Mouse (Mus musculus): Measurements from ENCODE around the gene Vstm4.

Gene Vstm4

DNA sequence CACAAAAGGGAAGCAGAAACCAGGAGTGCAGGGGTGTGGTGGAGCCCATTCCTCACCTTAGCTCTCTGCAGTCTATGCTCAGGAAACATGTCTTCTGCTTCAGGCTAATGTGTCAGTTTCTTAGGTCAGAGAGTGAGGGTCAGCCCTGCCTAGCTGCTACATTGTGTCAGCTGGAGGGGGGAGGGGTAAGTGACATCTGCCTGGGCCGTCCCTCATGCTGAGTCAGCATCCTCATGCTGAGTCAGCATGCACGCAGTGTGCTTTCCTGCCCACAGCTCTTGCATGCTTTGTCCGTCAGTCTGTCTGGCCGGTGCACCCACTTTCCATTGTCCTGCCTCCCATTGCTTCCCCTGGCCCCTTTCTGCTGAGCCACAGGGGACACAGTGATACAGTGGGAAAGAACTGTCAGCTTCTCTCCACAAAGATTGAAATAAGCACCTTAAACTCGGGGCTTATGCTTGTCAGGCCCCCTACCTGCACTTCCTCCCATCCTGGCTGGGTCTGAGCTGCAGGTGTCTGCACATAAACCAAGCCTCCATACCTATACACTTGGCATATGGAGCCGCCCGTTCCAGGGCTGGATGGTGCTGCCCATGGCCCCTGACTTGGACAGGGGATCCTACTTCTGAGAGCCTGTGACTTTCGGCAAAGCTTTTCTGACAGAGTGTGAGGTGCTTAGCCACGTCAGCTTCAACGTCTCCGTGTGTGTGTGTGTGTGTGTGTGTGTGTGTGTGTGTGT lies 3.4 kb downstream of the Vstm4 start:
- no peak for DNase-seq

DNA sequence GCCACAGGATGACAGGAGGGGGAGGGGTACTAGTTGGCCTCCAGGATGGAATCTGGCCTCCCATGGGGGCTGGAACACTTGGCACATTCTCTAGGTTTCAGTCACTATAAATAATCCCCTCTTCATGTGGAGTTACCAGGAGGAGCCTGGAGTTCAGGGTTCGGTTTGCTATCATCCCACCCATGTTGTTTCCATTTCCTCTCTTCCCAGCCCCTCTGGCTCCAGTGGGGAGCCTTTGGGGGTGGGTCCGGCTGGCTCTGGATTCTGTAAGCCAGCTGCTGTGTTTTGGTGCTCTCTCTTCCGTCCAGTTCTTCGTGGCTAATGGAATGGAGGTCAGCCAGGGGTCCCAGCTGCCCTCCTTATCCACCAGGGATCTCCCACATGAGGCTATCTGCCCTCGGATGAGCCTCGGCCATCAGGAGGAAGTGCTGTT lies 4.6 kb downstream of the Vstm4 start:
- peak in 1 of 2 experiments; percentile 43 for DNase-seq

DNA sequence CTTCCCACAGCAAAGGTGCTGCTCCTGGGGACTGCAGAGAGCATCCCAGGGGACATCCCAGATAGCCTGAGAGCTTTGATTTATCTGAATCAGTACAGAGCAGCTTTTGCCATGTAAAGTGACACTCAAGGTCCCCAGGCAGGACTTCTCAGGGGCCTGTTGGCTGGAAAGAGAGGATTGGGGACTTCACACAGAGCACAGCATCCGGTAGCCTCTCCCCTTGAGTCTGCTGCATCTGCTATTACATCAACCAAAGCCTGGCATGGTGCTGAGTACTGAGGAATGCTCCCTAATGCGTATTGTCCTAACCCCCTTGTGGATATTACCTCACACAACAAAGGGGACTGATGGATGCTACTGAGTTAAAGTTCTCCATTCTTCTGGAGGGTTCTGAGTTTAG lies 5.1 kb downstream of the Vstm4 start:
- DNase-seq: no peak

DNA sequence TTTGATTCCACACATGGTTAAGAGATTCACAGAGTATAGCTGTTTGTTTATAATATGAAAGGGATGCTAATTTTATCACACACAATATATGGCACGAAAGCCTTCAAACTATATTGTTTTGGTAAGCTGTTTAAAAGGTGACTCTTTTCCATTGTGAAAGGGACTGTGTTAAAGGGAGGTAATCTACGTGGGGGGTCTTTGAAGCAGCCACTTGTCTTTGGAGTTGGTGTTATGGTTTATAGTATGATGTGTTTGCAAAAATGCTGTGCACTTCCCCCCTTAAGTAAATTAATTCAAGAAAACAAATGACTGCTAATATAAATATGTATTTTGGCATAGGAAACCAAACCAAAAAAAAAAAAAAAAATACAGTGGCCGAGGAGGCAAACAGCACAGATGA lies 8.8 kb downstream of the Vstm4 start:
- no peak for DNase-seq

DNA sequence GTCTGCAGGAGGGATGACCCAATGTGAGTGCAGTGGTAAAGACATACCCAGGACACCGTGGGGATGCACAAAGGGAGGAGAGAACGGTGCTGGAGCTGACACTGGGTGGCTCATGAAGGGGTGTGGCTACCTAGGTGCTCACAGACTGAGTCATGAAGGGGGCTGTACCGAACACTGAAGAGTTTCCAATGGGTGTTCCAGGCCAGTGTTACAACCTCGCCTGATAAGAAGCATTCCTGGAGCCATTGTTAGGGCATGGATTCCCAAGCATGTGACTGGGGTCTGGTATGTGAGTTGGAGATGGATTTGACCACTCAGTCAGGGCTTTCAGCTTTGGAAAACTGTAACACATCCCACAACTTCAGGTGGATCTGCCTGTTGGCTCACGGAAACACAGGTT lies 15.4 kb downstream of the Vstm4 start:
- no peak for DNase-seq

DNA sequence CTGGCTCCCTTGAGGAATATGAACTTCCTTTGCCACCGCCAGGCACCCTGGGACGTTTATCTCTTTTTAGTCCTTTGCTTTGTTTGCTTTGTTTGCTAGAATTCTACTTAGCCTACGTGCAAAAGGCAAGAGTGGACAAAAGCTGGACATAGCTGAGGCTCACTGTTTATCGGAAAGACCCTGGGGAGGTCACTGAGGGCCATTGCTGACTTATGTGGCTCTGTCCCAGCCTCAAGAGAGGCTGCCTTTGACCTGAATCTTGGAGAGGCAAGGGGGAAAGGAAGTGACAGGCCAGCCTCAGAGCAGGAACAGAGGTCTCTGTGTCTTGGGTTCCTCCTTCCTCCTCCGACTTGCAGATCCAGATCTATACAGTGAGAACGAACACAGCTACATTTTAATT lies 21.0 kb downstream of the Vstm4 start:
- DNase-seq: no peak

DNA sequence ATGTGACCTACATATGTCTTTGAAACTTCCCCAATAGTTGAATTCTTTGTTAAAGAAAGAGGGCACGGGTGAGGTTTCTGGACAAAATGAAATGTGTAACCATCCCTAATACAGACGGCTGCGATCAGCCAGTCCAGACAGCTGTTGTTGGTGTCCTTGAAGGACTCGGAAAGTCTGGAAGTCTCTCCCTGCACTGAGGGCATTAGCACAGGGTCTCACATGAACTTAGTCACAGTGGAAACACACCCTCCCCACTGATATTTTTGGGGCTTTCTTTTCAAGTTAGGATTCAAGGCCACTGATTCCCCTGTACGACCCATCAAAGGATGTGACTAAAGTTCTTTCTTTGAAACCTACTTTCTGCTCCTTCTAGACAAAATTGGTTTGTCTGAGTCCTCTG lies 23.8 kb downstream of the Vstm4 start:
- no peak for DNase-seq

DNA sequence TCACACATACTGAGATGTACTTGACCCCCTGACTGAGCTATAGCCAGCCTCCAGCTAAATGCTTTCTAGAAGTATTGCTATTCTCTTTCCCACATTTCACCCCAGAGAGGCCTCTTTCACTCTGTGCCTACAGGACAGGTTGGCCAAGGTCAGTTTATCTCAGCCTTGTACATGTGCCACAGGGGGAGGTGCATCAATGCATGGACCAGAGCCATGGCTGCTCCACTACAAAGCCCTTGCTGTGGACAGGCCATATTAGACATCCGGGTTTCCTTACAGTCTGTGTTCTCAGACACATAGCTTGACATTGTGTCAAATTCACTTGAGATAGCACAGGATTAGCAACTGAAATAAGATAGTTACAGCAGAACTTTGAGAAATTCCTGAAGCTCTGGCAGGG lies 25.1 kb downstream of the Vstm4 start:
- no peak for DNase-seq

DNA sequence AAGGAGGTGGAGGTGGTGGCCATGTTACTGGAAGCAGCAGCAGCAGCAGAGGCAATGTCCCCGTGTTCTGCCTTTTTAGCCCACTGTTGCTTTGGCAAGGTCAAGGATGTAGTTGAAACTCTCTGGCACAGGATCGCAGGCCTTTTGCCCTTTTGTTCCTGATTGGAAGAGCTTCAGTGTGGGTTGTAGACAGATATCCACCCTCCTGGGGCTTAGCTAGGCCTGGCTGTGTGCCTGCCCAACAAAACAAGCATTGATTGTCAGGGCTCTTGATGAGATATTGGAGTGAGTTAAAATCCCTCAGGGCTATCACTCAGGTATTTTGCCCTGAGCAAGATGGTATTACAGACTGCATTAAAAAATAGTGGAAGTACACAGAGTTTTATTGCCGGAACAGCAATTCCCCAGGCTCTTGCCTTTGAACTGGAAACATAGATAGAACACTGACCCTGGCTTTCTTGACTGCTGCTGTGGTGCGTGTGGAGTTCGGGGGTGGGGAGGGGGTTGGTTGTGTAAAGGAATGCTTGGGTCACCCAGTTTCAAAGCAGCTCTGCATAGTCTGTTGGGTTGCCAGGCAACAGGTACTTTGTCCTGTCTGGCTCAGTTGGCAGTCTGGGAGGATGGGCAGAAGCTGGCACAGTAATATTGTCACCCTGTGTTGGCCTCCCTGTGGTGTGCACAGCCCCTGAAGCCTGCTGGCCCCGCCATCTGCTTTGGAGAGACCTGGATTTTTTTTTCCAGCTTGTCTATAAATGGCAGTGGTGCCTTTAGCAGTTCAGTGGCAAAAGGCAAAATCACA lies 32.5 kb downstream of the Vstm4 start:
- peak; percentile 66 to 81 for DNase-seq

DNA sequence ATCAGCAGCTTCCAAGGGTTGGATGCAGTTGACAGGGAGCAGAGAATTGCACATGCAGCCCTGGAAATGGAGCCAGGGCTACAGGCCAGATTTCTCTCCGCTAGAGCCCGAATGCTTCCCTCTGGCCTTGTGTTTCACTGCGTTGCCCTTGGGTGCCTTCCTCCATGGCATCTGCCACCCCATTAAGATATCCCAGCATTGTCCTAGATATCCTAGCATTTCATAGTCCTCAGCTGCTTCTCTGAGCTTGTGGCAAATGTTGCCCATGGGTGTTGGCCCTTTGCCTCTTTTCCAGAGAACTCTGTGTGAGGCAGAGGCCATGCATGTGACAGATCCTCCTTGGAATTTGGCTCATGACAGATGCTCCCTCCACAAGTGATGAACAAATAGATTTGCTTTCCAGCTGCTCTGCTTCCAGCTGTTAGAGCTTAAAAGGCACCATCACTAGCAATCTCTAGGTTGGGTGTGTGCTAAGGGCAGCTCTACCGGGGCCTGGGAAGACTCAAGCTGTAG lies 37.8 kb downstream of the Vstm4 start:
- peak; percentile 64 to 67 for DNase-seq

DNA sequence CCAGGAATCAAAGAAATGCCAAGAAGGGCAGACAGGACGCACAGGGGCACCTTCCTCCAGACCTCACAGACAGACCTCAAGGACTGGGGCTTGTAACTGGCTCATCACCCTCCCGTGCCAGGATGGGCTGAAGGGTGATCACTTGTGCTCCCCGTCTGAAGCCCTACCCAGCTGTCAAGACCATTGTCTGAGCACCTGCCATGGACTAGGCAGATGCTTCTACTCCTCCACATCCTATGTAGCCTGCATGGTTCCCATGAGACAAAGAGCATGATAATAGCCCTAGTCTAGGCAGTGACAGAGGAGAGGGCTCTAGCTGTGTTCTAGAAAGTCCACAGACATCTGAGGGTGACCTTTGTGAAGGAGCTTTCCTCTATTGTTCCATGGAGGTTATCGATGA lies 38.3 kb downstream of the Vstm4 start:
- DNase-seq: peak in 1 of 2 experiments; percentile 20

DNA sequence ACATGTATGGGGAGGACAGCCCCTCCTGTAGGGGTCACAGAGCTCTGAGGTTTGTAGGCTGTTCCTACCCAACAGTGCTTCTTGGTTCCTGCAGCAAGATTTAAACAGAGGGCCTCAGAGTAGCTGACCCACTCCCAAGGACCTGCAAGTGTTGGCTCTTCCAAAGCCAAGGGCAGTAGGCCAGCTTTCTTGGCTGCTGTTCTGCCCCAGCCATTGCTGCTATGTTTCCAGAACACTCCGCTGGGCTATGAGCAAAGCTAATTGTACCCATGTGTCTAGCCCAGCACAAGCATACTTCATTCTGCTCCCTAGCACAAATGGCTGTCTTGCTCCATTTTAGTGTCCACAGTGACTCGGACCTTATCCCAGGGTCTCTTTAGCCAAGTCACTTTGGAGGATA lies 40.3 kb downstream of the Vstm4 start:
- DNase-seq: peak; percentile 69 to 74

DNA sequence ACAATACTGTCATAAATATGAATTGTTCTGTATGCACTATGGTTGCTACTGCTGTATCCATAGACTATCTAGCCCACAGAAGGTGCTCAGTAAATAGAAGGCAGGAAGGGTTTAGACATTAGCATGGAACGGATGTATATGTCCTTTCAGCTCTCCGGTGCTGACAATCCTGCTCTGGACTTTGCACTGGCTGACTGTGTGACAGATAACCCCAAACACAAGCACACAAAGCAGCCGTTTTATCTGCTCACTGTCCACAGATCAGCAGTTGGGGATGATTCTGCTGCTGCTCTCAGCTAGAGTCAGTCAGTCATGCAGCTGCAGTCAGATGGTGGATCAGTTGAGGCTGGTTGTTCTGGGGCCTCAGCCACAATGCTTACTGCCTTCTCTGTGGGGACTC lies 46.6 kb downstream of the Vstm4 start:
- no peak for DNase-seq

DNA sequence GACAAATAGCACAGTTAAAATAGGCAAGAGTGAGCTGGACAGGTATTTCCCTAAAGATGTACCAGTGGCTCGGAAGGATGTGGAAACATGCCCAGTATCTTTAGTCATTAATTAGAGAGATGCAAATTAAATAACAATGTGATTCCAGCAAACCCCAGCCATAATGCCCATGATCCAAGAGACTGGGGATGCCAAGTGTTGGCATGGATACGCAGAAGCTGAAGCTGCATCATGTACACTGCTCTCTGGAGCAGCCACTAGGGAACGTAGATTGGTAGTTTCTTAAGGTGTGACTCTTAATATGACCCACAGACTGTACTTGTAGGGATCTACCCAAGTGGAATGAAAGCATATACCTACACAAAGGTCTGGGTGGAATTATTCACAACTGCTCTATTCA lies 50.0 kb downstream of the Vstm4 start:
- DNase-seq: peak; percentile 25 to 31

DNA sequence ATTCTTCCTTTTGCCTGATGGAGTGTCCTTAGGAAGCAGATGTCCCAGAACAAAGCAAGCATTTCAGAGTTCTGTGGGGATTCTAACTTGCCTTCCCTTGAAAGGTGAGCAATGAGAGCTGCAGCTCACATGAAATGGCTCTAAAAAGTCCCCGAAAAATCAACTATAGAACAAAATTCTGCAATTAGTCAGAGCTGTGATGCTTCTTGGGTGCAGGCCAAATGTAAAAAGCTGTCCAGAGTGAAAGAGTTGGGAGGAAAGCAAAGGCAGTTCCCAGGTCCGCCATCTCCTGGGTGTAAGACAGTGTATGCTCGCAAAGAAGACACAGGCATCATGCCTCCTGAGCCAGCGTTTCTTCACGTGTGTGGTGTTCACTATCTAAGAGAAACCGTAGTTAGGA lies 52.6 kb downstream of the Vstm4 start:
- no peak for DNase-seq

DNA sequence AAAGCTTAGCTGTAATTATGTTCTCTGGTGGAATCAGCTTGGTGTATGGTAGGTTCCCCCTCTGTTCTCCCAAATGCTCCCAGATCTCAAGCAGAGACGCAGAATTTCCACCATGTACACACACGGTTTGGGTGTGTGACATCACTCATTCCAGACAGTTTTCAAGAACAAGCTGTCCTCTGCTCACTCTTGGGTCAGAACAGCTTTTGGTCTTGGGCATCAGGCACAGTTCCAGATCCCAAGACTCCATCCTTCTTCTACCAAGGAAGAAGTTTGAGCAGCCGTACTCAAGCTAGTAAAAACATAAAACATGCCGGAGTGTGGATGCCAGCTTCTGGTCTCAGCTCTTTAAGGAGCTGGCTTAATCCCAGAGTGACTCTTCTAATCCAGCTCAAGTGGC lies 54.6 kb downstream of the Vstm4 start:
- DNase-seq: no peak

DNA sequence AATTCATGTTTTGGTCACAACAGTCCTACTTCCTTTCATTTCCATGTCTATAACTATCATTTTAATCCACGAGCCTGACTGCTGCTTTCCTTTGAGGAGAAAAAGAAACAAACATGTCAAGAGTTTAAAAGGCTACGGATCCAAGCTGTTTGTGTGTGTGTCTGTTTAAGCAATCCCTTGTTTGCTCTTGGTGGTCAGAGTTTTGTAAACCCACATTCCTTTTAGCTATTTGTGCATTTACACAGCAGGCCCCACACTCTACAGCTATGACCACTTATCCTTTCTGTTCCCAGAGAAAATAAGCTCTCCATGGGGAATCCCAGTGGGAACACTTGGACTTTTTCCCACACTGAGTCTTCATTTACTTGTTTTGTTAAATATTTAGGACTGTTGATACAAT lies 58.8 kb downstream of the Vstm4 start:
- DNase-seq: no peak

DNA sequence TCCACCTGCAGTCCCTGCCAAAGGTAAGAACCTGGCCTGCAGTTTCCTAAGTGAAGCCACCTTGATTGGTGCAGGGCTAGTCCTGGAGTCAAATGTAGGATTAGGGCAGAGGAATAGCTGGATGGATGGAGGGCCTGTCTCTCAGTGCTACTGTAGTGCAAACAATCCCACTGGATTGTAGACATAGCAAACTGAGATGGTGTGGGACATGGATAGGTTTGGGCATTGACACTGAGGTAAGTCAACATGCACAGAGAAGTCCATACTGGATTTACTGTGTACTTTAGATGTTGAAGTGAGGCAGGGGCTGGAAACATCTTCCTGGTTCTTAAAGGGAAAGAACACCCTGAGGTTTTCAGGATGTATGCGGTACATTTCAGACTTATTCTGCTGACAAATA lies 61.4 kb downstream of the Vstm4 start:
- no peak for DNase-seq

DNA sequence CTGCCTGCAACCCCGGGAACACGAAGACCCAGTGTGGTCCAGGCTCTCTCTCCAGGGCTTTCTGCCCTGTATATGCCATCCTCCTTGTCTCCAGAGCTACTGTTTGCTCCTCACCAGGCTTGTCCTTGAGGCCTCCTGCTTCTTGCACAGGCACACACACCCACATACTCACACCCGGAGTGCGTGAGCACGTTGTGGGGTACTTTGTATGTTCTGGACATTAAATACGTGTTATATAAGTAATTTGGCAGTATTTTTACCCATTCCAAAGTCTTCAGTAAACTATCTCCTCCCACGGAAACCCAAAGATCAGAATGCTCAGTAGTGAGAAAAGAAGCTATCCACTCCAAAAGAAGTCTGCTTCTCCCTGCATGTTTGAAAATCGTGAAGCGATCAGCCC lies 67.3 kb downstream of the Vstm4 start:
- DNase-seq: no peak

DNA sequence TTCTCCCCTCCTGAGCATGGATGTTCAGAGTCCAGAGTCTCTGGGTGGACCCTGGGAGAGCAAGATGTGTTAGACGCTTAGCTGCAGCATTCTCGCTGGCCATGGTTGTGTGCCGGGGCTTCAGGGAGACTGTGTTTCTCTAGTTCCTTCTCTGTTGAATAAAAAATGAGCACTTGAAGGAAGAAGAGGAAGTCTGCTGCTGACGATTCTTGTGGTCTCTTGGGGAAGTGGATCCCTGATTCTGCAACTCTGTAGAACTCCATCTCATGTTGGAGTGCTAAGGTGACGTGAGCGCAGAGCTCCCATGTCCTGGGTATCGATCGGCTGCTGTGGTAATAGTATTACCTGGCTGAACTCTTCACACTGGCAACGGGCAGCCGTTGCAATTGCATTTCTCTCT lies 75.2 kb downstream of the Vstm4 start:
- DNase-seq: no peak

DNA sequence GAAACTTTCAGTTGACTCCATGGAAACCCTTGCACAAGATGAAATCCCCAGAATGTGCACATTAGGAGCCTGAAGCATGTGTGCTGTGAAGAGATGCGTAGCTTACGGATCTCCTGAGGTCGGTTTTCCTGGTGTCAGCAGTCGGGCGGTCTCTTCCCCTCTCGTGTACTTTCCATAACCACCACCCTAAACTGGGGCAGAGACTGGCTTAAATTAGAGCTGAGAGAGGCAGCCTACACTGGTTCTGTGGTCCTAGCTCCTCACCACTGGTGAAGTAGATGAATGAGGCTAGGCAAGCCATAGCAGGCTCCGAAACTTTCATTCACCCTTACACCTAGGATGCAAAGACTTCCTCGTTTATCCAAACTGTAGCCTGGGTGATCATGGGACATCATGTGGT lies 75.7 kb downstream of the Vstm4 start:
- DNase-seq: no peak

DNA sequence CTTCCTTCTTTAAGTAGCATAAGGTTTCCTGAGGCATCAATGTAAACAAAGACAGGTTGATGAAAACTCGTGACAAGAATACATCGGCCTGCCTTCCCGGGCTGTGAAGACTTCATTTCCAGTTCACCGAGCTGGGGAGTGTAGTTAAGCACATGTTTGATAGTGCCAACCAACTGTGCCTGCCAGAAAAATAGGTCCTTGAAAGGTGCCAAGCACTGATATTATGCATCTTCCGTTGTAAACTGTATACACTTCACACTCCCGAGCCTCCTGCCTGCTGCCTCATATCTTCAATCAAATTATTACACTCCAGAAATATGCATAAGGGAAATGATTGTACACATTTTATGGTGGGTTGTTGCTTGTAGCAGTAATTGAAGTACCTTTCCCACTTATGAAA lies 77.5 kb downstream of the Vstm4 start:
- DNase-seq: no peak

DNA sequence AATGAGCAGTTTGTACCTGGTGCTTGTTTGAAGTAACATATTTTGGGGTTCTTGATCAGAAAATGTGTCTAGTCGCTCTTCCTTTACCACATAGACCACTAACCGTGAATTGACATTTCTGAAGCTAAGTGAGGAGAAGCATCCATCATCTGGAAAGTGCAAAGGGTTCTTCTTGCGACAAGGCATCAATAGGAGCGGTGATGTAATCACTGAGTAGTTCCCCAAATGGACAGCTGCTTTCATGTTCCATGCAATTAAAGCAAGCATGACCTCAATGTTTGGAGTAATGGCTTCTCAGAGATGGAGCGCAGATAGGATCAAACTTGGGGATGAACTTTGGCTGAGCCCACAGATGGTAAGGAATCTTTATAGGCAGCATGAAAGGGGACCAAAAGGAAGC lies 82.7 kb downstream of the Vstm4 start:
- no peak for DNase-seq

DNA sequence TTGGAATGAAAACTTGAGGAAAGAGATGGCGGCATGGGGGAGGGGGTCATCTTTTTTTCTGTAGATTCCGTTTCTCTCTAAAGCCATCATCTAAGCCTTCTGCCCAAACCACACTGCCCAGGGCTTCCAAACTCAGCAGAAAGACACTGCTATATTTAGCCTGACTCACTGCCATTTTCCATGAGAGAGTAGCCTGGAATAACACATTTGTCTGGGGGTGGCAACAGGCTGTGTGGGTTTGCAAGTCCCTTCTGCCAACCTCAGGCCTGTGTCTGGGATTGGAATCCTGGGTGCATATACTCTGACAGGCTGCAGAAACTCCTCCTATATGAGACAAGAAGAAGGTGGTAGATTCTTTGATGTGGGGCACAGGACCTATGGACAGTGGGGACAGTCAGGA lies 91.0 kb downstream of the Vstm4 start:
- DNase-seq: peak; percentile 13 to 32

Measured in cerebellum, postnatal 14 days (tissue).